Mouse (Mus musculus) CH12.LX (cell line): ENCODE measurements around the gene Map6. TPM values are rescaled to one million over a fixed set of nuclear protein-coding genes. Genes with fewer than 3 reads are reported as not detected.
A peak's percentile ranks its signal among the peaks of the same experiment; 100 is the strongest.

Source experiments
- DNase-seq: peaks from one replicate; pipeline ENCODE4 v3.0.0-alpha.2; 2013; ENCODE audit errors: extremely low read depth
- H3K27ac ChIP-seq: 2 replicates; pipeline ENCODE4 v1.5.1; 2012; ENCODE audit warnings: low read depth, mild to moderate bottlenecking, control low read depth, moderate library complexity; ENCODE audit not compliant: insufficient read depth
- H3K27me3 ChIP-seq: replicated peaks from 2 replicates; pipeline ENCODE3; 2012; ENCODE audit warnings: inconsistent platforms
- H3K36me3 ChIP-seq, 2 experiments: replicated peaks in 1 of 2; 2 replicates each; pipeline versions ENCODE3 to v1.6.1; 2012; ENCODE audit warnings: inconsistent platforms in 1 of 2, low read length in 1 of 2, mild to moderate bottlenecking in 1 of 2, mixed read lengths in 1 of 2, moderate library complexity in 1 of 2; ENCODE audit not compliant: control insufficient read depth in 1 of 2, insufficient read depth in 1 of 2
- H3K4me1 ChIP-seq, 2 experiments: 2 replicates each; pipeline ENCODE4 v1.6.1; 2012; ENCODE audit warnings: inconsistent platforms in 1 of 2, moderate library complexity in 1 of 2; ENCODE audit not compliant: insufficient read depth in 2 of 2, control insufficient read depth in 1 of 2
- H3K4me2 ChIP-seq: 2 replicates; pipeline ENCODE4 v1.6.1; 2012; ENCODE audit warnings: low read depth, mild to moderate bottlenecking, control low read depth; ENCODE audit not compliant: poor library complexity, insufficient read depth, severe bottlenecking
- H3K4me3 ChIP-seq, 3 experiments: fragments of 150-350 bp in 1 of 3; sonication (generic) in 1 of 3; replicated peaks in 1 of 3; 2 replicates each; pipeline versions ENCODE3 to v1.5.1; 2011 to 2012; ENCODE audit warnings: low read depth in 2 of 3, low read length in 2 of 3, mild to moderate bottlenecking in 2 of 3, moderate library complexity in 2 of 3, control low read depth in 1 of 3, improper control_type of control experiment in 1 of 3, inconsistent platforms in 1 of 3, mixed read lengths in 1 of 3; ENCODE audit not compliant: poor library complexity in 1 of 3
- H3K79me2 ChIP-seq: replicated peaks from 2 replicates; pipeline ENCODE4 v1.6.1; 2012; ENCODE audit warnings: mild to moderate bottlenecking, moderate library complexity; ENCODE audit not compliant: control insufficient read depth, poor library complexity, insufficient read depth, severe bottlenecking; ENCODE audit errors: extremely low read depth
- H3K9ac ChIP-seq: 2 replicates; pipeline ENCODE4 v1.6.1; 2012; ENCODE audit warnings: low read depth, mild to moderate bottlenecking, control low read depth, moderate library complexity; ENCODE audit not compliant: insufficient read depth
- H3K9me3 ChIP-seq: replicated peaks from 2 replicates; pipeline ENCODE3; 2012; ENCODE audit warnings: low read length, inconsistent platforms, mixed read lengths
- CHD1 ChIP-seq: IDR thresholded peaks from 2 replicates; pipeline ENCODE4 v1.6.1; 2012; ENCODE audit warnings: low read depth, low read length, improper control_type of control experiment, inconsistent platforms
- CHD2 ChIP-seq: IDR thresholded peaks from 2 replicates; pipeline ENCODE4 v1.6.1; 2011; ENCODE audit warnings: low read length, improper control_type of control experiment
- ELF1 ChIP-seq: IDR thresholded peaks from 2 replicates; pipeline ENCODE4 v1.6.1; 2014; ENCODE audit warnings: low read depth, mild to moderate bottlenecking, inconsistent platforms, low read length, improper control_type of control experiment
- GABPA ChIP-seq: IDR thresholded peaks from 2 replicates; pipeline ENCODE4 v1.6.1; 2012; ENCODE audit warnings: low read depth, low read length, improper control_type of control experiment, inconsistent platforms; ENCODE audit not compliant: insufficient replicate concordance
- JUN ChIP-seq: IDR thresholded peaks from 2 replicates; pipeline ENCODE4 v1.6.1; 2011; ENCODE audit warnings: low read depth, mild to moderate bottlenecking, low read length, improper control_type of control experiment, moderate library complexity; ENCODE audit not compliant: insufficient read depth
- MAFK ChIP-seq: IDR thresholded peaks from 2 replicates; pipeline ENCODE4 v1.6.1; 2011; ENCODE audit warnings: low read length, improper control_type of control experiment; ENCODE audit not compliant: insufficient replicate concordance
- MEF2A ChIP-seq: IDR thresholded peaks from 2 replicates; pipeline ENCODE4 v1.6.1; 2014; ENCODE audit warnings: low read depth, mild to moderate bottlenecking, inconsistent platforms, low read length, improper control_type of control experiment, borderline replicate concordance
- MXI1 ChIP-seq: IDR thresholded peaks from 2 replicates; pipeline ENCODE4 v1.6.1; 2011; ENCODE audit warnings: mild to moderate bottlenecking, low read depth, low read length, improper control_type of control experiment
- NRF1 ChIP-seq: IDR thresholded peaks from 2 replicates; pipeline ENCODE4 v1.6.1; 2014; ENCODE audit warnings: low read depth, mild to moderate bottlenecking, inconsistent platforms, low read length, improper control_type of control experiment, moderate library complexity
- POLR2A ChIP-seq: IDR thresholded peaks from 2 replicates; pipeline ENCODE4 v1.6.1; 2011; ENCODE audit warnings: low read depth, mild to moderate bottlenecking, improper control_type of control experiment, low read length
- POLR2AphosphoS2 ChIP-seq: IDR thresholded peaks from 2 replicates; pipeline ENCODE4 v1.6.1; 2011; ENCODE audit warnings: low read depth, low read length, improper control_type of control experiment
- RAD21 ChIP-seq: IDR thresholded peaks from 2 replicates; pipeline ENCODE4 v1.6.1; 2011; ENCODE audit warnings: low read depth, mild to moderate bottlenecking, low read length, improper control_type of control experiment, moderate library complexity
- RCOR1 ChIP-seq: conservative IDR thresholded peaks from 2 replicates; pipeline ENCODE4 v1.6.1; 2012; ENCODE audit warnings: low read depth, mild to moderate bottlenecking, inconsistent platforms, low read length, improper control_type of control experiment
- TCF12 ChIP-seq: IDR thresholded peaks from 2 replicates; pipeline ENCODE4 v1.6.1; 2014; ENCODE audit warnings: low read depth, mild to moderate bottlenecking, inconsistent platforms, low read length, improper control_type of control experiment
- ZC3H11A ChIP-seq: IDR thresholded peaks from 2 replicates; pipeline ENCODE4 v1.6.1; 2012; ENCODE audit warnings: low read depth, mild to moderate bottlenecking, inconsistent platforms, low read length, improper control_type of control experiment
- ZKSCAN1 ChIP-seq: IDR thresholded peaks from 2 replicates; pipeline ENCODE4 v1.6.1; 2012; ENCODE audit warnings: low read depth, inconsistent platforms, low read length, improper control_type of control experiment, borderline replicate concordance
- ZNF384 ChIP-seq: IDR thresholded peaks from 2 replicates; pipeline ENCODE4 v1.6.1; 2012; ENCODE audit warnings: low read depth, low read length, improper control_type of control experiment, inconsistent platforms
- dilution Hi-C: fragments of 300-500 bp; cut with MboI; formaldehyde crosslinking; loops from 2 replicates; pipeline ENCODE4 v1.14.3; 2020; ENCODE audit warnings: low sequenced_read_pairs; ENCODE audit not compliant: extremely low pct_unique_long_range_greater_than_20kb, extremely low pct_ligation_motif_present
- in situ Hi-C: fragments of 300-500 bp; cut with MboI; formaldehyde crosslinking; loops from 3 replicates; pipeline ENCODE4 v1.14.3; 2019; ENCODE audit warnings: low sequenced_read_pairs, low pct_ligation_motif_present, low pct_unique_long_range_greater_than_20kb, mixed read lengths
- polyA plus RNA-seq: library from polyadenylated mRNA; unstranded; fragments of >175 nt; gene quantifications from 2 replicates; pipeline ENCODE4 v1.2.1, GENCODE M21; 2012; ENCODE audit warnings: low read depth; ENCODE audit not compliant: insufficient read length
- total RNA-seq, 2 experiments: library from RNA; depleted of rRNA; stranded (reverse); fragments of 300-350 nt in 1 of 2; fragments of >200 nt in 1 of 2; gene quantifications; 2 replicates each; pipeline ENCODE4 v1.2.3; 2012 to 2014

The Map6 gene
- total and polyA plus RNA-seq, 3 experiments, result 0.32 to 1.4 (median 1.1) TPM

DNA sequence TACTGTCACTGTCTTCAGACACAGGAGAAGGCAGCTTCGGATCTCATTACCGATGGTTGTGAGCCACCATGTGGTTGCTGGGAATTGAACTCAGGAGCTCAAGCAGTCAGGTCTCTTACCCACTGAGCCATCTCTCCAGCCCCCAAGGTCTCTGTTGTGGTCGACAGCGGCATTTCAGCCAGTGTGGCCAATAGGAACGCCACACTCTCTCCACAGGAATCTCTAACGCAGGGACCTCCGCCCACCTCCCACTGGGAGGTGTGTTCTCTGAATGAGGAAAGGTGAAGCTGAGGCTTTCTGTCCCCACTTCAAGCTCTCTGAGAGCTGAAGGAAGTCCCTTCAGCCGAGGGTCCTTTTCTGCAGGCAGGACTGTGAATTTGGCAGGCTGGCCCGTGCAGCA is 16.9 kb upstream of the Map6 start:
- in situ Hi-C loops (no loop called here), dilution Hi-C loops (no loop called here)
- DNase-seq, result no peak
- Histone ChIP-seq H3K4me3 (no peak overlapping the region), H3K9me3 (no peaks in the 10 kb centered on the region), H3K9ac (no peak overlapping the region), H3K4me2 (no peak overlapping the region), H3K27me3 (no peaks in the 10 kb centered on the region), H3K36me3 (no peaks in the 10 kb centered on the region)
- no peak for TF ChIP-seq RCOR1
- TF ChIP-seq MXI1, result no peak
- no peak for TF ChIP-seq ZC3H11A
- TF ChIP-seq ZNF384, result no peak
- no peak for TF ChIP-seq TCF12
- no peak for TF ChIP-seq GABPA
- TF ChIP-seq, all 38 proteins: peak for 0
- Histone ChIP-seq H3K4me1 (peaks cover 4 to 9% of the 10 kb centered on the region in 2 experiments; a peak in 3 of 4 replicates), H3K27ac (no peak overlapping the region), H3K79me2 (no peaks in the 10 kb centered on the region)

DNA sequence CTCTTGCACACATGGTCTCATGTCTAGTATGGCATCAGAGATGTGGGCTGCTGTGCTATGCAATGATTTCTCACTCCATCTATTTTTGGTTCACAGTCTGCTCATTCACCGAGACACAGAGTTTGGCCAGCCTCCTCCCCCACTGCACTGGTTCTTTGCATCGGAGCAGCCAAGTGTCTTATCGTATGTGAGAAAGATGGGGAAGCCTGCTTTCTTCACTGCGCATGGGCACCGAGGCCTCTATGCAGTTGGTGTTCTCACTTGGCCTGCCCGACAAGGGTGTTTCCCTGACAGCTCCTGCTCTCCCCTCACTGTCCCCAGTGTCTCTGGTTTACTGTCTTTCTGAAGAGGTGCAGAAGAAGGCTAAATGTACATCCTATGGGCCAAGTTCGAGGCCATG is 12.2 kb upstream of the Map6 start:
- dilution Hi-C loops, result no loop called here
- no peak overlapping the region for H3K4me2 ChIP-seq
- H3K79me2 ChIP-seq, result no peaks in the 10 kb centered on the region
- TF ChIP-seq ZC3H11A (no peak), MAFK (no peak), ELF1 (no peak), CHD2 (no peak), ZKSCAN1 (no peak), POLR2AphosphoS2 (no peak), RAD21 (no peak), NRF1 (peak; percentile 60; the same call in 1 of the 2 replicates), MEF2A (peak; percentile 14; the same call in 1 of the 2 replicates), JUN (no peak), POLR2A (no peak), CHD1 (no peak)
- H3K9ac ChIP-seq, result no peak overlapping the region
- H3K27me3 ChIP-seq, result no peaks in the 10 kb centered on the region
- peak; percentile 10 for DNase-seq
- H3K27ac ChIP-seq, result no peak overlapping the region
- in situ Hi-C loops, result no loop called here
- H3K36me3 ChIP-seq, result no peaks in the 10 kb centered on the region
- no peak overlapping the region for H3K4me3 ChIP-seq
- H3K9me3 ChIP-seq, result no peaks in the 10 kb centered on the region
- peaks cover 9 to 13% of the 10 kb centered on the region in 2 experiments for H3K4me1 ChIP-seq
